Mouse (Mus musculus): ENCODE data around the gene Phldb2. TPM values are rescaled to one million over a fixed set of nuclear protein-coding genes. Genes with fewer than 3 reads are reported as not detected.

Phldb2 gene
- polyA plus RNA-seq, 2 experiments from 2014 or later = 0.17 TPM; not detected in 1

DNA sequence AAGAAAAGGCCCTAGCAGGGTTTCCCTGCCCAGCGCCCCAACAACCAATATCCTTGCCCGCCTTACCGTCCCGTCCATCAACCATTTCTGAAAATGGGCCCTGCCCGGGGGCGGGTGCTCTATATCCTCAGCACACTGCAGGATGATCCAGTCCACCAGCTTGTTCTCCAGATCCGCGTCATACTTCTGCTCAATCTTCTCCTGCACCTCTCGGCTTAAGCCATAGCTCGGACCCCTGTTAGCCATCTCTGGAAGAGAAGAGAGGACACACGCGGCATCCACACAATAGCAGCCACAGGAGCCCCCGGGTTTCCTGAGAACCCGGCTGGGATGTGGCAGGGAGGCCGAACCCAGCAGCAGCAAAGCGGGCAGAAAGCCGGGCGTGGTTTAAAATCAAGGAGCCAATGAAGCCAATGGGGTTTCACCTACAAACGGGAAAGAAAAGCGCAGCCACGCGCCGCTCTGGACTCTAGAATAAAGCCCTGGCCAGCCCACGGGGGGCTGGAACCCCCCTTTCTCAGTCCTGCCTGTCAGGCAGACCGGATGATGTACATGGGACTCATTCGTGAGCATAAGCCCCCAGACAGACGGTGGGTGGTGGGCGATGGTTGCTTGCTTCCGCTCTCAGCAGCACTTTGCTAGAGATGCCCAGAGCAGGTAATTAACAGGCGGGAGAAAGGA, 229.2 kb downstream of the Phldb2 start, which contains the start of gene Tagln3:
TSS of gene Tagln3 (minus strand) at position 548 of the 681 bp plus-strand sequence.
- peak; percentile 70 for ATAC-seq

DNA sequence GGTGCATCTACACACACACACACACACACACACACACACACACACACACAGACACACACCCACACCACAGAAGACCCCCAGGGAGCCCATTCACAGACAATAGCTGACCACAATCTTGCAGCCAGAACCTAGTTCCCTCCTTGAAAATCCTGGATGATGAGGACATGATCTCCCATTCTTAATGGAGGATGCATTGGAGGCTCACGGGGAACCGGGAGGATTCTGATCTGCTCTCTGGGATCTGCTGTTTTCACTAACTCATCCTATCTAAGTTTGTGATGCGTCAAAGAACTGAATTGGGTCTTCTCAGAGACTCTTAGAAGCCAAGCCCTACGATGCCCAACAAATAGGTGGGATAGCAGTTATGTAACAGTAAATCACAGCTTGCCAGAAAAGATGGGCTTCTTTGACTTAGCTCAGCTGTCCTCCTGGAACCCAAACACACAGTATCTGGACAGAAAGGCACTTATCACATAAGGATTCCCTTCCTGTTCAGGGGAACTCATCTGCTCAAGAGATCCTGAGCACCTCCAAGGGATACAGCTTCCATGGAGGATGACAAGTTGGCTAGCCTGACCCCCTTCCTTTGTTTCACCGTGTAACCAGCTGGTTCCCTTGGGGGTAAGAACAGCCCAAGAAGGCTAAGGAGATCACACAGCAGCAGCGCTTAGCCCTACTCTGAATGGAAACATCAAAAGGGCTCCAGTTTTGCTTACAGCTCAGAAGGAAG, 230.1 kb downstream of the Phldb2 start:
- ATAC-seq = peak; percentile 3

DNA sequence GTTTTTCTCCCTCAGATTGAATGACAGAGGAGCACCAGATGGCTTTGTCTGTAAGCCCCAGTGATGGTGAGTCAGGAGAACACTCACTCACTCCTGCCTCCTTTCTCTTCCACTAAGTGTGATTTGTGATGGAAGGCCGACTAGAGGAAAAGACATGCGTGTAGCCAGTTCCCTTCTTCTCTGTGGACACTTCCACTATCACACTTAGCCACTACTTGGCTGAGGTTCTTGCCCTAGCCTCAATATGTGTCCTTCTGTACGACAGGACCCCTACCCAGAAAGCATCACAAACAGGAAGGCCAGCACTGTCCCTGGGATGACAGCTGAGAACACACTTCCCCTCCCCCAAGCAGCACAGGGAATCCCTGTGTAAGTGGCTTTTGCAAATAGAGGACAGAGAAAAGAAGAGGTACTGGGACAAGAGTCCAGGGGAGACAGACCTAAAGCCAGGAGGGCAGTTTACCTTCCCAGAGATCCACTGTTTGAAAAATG, 230.9 kb downstream of the Phldb2 start:
- ATAC-seq = no peak

DNA sequence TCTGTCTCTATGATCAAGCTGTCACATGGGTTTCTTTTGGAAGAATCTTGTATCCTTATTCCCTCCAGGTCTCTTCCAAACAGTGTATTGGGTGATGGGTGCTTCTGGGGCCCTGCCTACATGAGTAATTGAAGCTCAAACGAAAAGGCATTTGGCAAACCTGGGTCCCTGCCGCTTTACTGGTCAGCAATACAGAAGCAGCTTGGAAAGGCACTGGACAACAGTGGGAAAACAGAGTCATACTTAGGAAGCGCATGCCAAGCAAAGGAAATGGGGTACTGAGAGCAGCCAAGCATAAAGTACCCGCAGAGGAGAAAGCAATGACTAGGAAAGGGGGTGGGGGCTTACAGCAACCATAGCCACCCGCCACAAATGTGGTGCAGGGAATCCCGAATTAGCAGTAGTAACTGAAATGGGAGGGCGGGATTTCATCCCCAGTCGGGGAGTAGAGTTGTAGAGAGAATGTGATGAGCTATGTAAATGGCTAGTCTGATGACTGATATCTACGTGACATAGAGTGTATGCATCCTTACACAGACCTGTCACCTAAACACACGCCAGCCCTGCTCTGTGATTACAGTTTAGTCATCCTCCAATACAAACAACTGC, 233.3 kb downstream of the Phldb2 start:
- ATAC-seq = no peak

DNA sequence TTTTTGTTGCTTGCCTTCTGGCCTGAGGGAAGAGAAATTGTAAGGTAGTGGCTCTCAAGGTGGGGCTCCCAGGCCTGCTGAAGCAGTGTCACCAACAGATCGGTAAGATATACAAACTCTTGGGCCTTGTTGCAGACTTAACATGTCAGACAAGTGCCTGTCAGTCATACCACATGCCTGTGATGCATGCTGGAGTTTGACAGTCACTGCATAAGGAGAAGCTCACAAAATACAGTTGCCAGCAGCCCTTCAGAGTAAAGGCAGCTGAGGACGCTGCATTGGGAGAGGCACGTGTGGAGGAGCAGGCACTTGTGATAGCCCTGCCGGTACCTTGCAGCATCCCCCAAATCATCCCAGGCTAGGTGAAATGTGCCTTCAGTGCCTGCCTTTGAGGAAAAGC, 235.1 kb downstream of the Phldb2 start:
- no peak for ATAC-seq

DNA sequence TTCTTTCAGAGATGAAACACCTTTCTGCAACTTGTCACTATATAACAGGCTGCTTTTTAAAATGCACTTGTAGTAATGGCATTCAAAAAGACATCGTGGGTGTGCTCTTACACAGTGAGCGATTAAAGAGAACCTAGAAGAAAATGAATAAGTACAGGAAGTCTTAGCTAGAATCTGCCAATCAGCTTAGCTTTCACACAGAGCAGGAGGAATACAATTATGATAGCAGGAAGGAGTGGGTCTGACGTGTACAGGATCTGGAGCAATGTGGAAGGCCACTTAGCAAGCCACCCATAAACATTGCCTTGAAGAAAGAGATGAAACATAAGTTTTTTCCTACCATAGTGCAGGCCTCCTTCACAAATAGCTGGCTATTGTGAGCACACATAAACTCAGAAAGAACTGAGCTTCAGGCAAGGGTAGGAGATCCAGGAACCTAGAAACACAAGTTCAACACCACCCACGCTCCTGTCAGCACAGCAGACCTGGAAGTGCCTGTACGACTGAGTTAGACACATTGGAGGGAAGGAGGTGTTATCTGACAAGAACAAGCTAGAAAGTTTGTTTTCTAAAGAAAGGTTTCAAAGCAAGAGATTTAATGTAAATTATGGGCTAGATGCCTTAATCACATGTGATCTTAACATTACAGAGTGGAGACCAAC, 238.8 kb downstream of the Phldb2 start:
- peak; percentile 53 for ATAC-seq

DNA sequence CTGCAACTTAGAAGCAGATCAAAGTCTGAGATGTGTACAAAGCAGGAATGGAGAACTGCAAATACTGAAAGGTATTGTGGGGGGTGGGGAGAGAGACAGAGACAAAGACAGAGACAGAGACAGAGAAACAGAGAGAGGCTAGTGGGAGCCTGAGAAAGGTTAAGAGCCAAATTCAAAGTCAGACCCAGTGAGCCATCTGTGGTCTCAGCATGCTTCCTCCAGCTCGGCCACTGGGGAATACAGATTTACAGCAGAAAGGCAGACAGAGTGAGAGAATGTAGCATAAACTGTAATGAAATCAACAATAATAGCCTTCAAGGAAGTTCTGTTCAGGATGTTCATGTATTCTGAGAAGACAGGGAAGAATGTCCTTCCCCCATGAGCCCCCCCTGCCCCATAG, 239.5 kb downstream of the Phldb2 start:
- no peak for ATAC-seq

DNA sequence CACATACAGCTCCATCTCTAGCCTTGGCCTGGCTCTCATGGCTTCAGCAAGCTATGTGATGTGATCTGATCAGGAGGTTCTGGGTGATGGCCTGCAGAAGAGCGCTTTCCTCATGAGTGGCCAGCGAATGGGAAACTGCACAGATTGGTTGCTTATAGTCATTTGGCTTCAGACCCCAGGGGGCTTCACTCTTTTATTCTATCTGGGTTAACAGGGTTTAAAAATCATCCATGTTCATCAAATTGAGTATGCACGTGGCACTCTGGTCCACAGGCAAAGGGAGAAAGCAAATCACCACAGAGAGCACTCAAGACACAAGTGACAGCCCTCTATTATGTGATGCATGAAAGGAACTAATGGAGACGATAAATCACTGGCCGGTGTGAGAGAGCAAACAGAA, 240.1 kb downstream of the Phldb2 start:
- ATAC-seq = no peak

DNA sequence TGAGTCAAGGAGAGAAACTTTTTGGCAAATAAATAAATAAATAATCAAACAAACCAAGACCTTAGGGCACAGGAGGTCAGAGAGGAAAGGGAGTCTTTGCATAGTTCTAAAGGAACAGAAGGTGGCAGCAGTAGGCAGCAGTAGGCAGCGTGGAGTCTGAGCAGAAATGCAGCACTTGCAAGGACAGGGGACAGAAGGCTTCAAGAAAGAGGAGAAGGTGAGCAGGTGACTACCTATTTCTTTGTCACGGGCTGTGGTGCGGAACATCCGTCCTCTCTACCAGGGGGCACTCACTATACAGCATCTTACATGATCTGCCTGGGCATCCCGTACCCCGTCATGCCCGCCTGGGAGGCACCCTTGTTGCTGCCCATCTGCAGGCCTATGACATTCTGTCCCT, 242.1 kb downstream of the Phldb2 start:
- ATAC-seq = no peak

DNA sequence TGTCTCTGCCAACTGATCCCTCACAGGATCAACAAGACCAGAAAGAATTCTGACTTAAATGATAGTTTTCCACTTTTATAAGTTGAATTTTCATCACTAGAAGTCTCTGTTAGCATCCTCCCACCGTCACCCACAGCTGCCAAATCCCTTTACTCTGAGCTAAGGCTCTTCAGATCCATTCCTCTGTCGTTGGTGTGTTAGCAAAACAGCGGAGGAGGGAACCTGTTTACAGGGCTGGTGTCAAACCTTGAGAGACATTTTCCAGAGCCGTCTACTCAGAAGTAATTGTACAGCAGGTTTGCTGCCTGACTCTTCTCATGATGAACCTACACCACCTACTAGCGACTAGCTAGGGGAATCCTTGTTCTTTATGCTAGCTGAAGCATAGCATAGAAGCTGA, 254.1 kb downstream of the Phldb2 start:
- ATAC-seq = no peak

DNA sequence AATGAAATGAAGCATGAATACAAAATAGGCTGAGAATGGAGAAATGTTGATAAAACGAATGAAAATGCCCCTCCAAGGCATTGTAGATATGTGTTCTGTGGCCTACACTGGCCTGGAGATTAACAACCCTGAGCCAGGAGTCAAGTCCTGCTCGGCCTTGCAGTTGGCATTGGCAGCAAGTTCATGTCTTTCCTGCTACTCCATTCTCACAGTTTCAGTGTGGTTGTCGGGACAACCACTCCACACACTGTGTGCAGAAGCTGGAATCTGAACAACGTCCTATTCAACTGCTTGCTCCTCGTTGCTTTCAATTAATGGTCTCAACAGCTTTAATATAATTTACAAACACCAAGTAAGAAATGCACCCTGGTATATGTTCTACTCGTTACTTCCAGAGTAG, 255.4 kb downstream of the Phldb2 start:
- no peak for ATAC-seq

Other genes starting within 250 kb of the Phldb2 start
- gene Tagln3, start 229.0 kb downstream of the Phldb2 start, polyA plus RNA-seq (2017; shearing (Covaris generic)) = not detected
- gene Abhd10, start 210.6 kb downstream of the Phldb2 start, polyA plus RNA-seq (2017; shearing (Covaris generic)) = 10 to 100 TPM; 19.1 to 29.5 TPM
- gene Plcxd2, start 56.6 kb upstream of the Phldb2 start, polyA plus RNA-seq (2017; shearing (Covaris generic)) = 10 to 100 TPM; 10.1 to 11.2 TPM
- gene Cd96, start 166.7 kb upstream of the Phldb2 start, polyA plus RNA-seq (2017; shearing (Covaris generic)) = 100 to 1,000 TPM; 212 to 214 TPM
- 10 to 100 TPM in 1 of 2 experiments, 1 to 10 TPM in 1; 3.9 to 14.6 TPM for gene Gm4737, start 201.5 kb upstream of the Phldb2 start, polyA plus RNA-seq (2017; shearing (Covaris generic))

All from CD4-positive, CD25-positive, alpha-beta regulatory T cell, adult 4 months (primary cell).